Mouse (Mus musculus) embryonic facial prominence, embryonic 13.5 days (tissue): ENCODE measurements around the gene Eif4e1b. TPM values are rescaled to one million over a fixed set of nuclear protein-coding genes. Genes with fewer than 3 reads are reported as not detected.

Experiments
- ATAC-seq: fragments of 200-750 bp; cut with Nextera tagmentation; 2 replicates; pipeline ENCODE4 v1.8.0; 2017; ENCODE audit warnings: low read depth; ENCODE audit not compliant: insufficient number of reproducible peaks, insufficient read depth, low FRiP score, low TSS enrichment
- H3K27ac ChIP-seq: fragments of 300-500 bp; sonication (generic); 2 replicates; pipeline ENCODE4 v1.5.1; 2015; ENCODE audit warnings: moderate library complexity, mild to moderate bottlenecking, inconsistent platforms
- H3K27me3 ChIP-seq: fragments of 300-500 bp; sonication (generic); 2 replicates; pipeline ENCODE4 v1.6.1; 2015; ENCODE audit warnings: mild to moderate bottlenecking, inconsistent platforms
- H3K36me3 ChIP-seq: fragments of 300-500 bp; sonication (generic); 2 replicates; pipeline ENCODE4 v1.6.1; 2015; ENCODE audit warnings: mild to moderate bottlenecking, inconsistent platforms
- H3K4me1 ChIP-seq: fragments of 300-500 bp; sonication (generic); 2 replicates; pipeline ENCODE4 v1.6.1; 2015; ENCODE audit warnings: inconsistent platforms
- H3K4me2 ChIP-seq: fragments of 300-500 bp; sonication (generic); 2 replicates; pipeline ENCODE4 v1.6.1; 2015; ENCODE audit warnings: moderate library complexity, mild to moderate bottlenecking, inconsistent platforms
- H3K4me3 ChIP-seq: fragments of 300-500 bp; sonication (generic); 2 replicates; pipeline ENCODE4 v1.5.1; 2015; ENCODE audit warnings: mild to moderate bottlenecking, inconsistent platforms
- H3K9ac ChIP-seq: fragments of 300-500 bp; sonication (generic); 2 replicates; pipeline ENCODE4 v1.6.1; 2015; ENCODE audit warnings: mild to moderate bottlenecking, inconsistent platforms
- H3K9me3 ChIP-seq: fragments of 300-500 bp; sonication (generic); 2 replicates; pipeline ENCODE4 v1.6.1; 2016; ENCODE audit warnings: inconsistent platforms
- WGBS: fragments of 180-500 bp; shearing (Covaris S2); methylation state at CpG from one replicate; pipeline ENCODE4 v1.1.7; 2015; ENCODE audit warnings: mixed read lengths; 5-methylcytosine and 5-hydroxymethylcytosine counted together
- polyA plus RNA-seq: library from polyadenylated mRNA; unstranded; fragments of >200 nt; fragmentation: Nextera tagmentation; extraction: Ambion mirVana; gene quantifications from 2 replicates; pipeline ENCODE4 v1.2.1, GENCODE M21; 2015

Eif4e1b gene
- polyA plus RNA-seq, 1 experiment from 2014 or later: not detected

- WGBS: 72% methylated on average over 10 of the region's 10 CpGs
- H3K36me3 ChIP-seq: no peaks in the 10 kb centered on the region
- H3K4me2 ChIP-seq: no peak overlapping the region
- peaks cover 8% of the 10 kb centered on the region for H3K4me1 ChIP-seq
- H3K4me3 ChIP-seq: no peak overlapping the region
- no peak overlapping the region for H3K27ac ChIP-seq
- no peak for ATAC-seq
- H3K9ac ChIP-seq: no peak overlapping the region
- H3K9me3 ChIP-seq: no peaks in the 10 kb centered on the region
- H3K27me3 ChIP-seq: peaks cover 71% of the 10 kb centered on the region
Observed at GRCm38 (mm10) chr13:54752656-54753055, 31.1 kb upstream of the Eif4e1b start.

GRCm38 (mm10) chr13:54753733-54754132 is 30.1 kb upstream of the Eif4e1b start:
- no peak for ATAC-seq
- no peaks in the 10 kb centered on the region for H3K9me3 ChIP-seq
- H3K27me3 ChIP-seq: peaks cover 64% of the 10 kb centered on the region
- H3K4me3 ChIP-seq: no peak overlapping the region
- WGBS: 63% methylated on average over 6 of the region's 6 CpGs
- no peak overlapping the region for H3K27ac ChIP-seq
- peaks cover 15% of the 10 kb centered on the region for H3K4me1 ChIP-seq
- H3K36me3 ChIP-seq: no peaks in the 10 kb centered on the region
- no peak overlapping the region for H3K4me2 ChIP-seq
- H3K9ac ChIP-seq: no peak overlapping the region

- no peak for ATAC-seq
Observed at GRCm38 (mm10) chr13:54754169-54755080, 29.4 kb upstream of the Eif4e1b start.

GRCm38 (mm10) chr13:54755201-54755830 is 28.5 kb upstream of the Eif4e1b start:
- Histone ChIP-seq H3K9me3 (no peaks in the 10 kb centered on the region), H3K27me3 (peaks cover 64% of the 10 kb centered on the region), H3K9ac (no peak overlapping the region), H3K4me1 (peaks cover 20% of the 10 kb centered on the region), H3K27ac (no peak overlapping the region), H3K4me3 (no peak overlapping the region), H3K36me3 (no peaks in the 10 kb centered on the region), H3K4me2 (no peak overlapping the region)
- ATAC-seq: no peak
- 26% methylated on average over 9 of the region's 9 CpGs for whole genome bisulfite sequencing

More at GRCm38 (mm10) chr13:54754169-54755080, 29.4 kb upstream of the Eif4e1b start:
- Histone ChIP-seq H3K9me3 (no peaks in the 10 kb centered on the region), H3K4me2 (no peak overlapping the region), H3K27ac (no peak overlapping the region), H3K4me3 (no peak overlapping the region), H3K27me3 (peaks cover 64% of the 10 kb centered on the region), H3K36me3 (no peaks in the 10 kb centered on the region), H3K9ac (no peak overlapping the region), H3K4me1 (peaks cover 20% of the 10 kb centered on the region)
- WGBS: 50% methylated on average over 12 of the region's 12 CpGs

- H3K36me3 ChIP-seq: no peaks in the 10 kb centered on the region
- no peak overlapping the region for H3K27ac ChIP-seq
- no peak overlapping the region for H3K4me3 ChIP-seq
- ATAC-seq: no peak
- H3K4me1 ChIP-seq: peaks cover 20% of the 10 kb centered on the region
- no peaks in the 10 kb centered on the region for H3K9me3 ChIP-seq
- no peak overlapping the region for H3K9ac ChIP-seq
- WGBS: 82% methylated on average over 8 of the region's 8 CpGs
- no peak overlapping the region for H3K4me2 ChIP-seq
- H3K27me3 ChIP-seq: peaks cover 67% of the 10 kb centered on the region
Observed at GRCm38 (mm10) chr13:54756156-54756712, 27.6 kb upstream of the Eif4e1b start.

GRCm38 (mm10) chr13:54757093-54757830 is 26.5 kb upstream of the Eif4e1b start:
- peaks cover 20% of the 10 kb centered on the region for H3K4me1 ChIP-seq
- peaks cover 72% of the 10 kb centered on the region for H3K27me3 ChIP-seq
- H3K36me3 ChIP-seq: no peaks in the 10 kb centered on the region
- peak overlapping the region; percentile 72 for H3K4me2 ChIP-seq
- H3K4me3 ChIP-seq: peak overlapping the region; percentile 45
- WGBS: 40% methylated on average over 10 of the region's 10 CpGs
- ATAC-seq: no peak
- H3K27ac ChIP-seq: 0 out of 2 replicates have a peak overlapping the region, but pooled peaks have one; percentile 33
- H3K9ac ChIP-seq: no peak overlapping the region
- H3K9me3 ChIP-seq: no peaks in the 10 kb centered on the region

GRCm38 (mm10) chr13:54758045-54758755 is 25.6 kb upstream of the Eif4e1b start:
- peak; percentile 73 for ATAC-seq
- Histone ChIP-seq H3K27ac (0 out of 2 replicates have a peak overlapping the region, but pooled peaks have one; percentile 33), H3K27me3 (peaks cover 77% of the 10 kb centered on the region), H3K9ac (no peak overlapping the region), H3K4me3 (peak overlapping the region; percentile 45), H3K4me1 (peaks cover 20% of the 10 kb centered on the region), H3K9me3 (no peaks in the 10 kb centered on the region), H3K36me3 (no peaks in the 10 kb centered on the region), H3K4me2 (peak overlapping the region; percentile 72)
- under 1% methylated on average over 43 of the region's 43 CpGs for WGBS

GRCm38 (mm10) chr13:54758756-54759470 is 24.9 kb upstream of the Eif4e1b start:
- H3K27me3 ChIP-seq: peaks cover 77% of the 10 kb centered on the region
- H3K9me3 ChIP-seq: no peaks in the 10 kb centered on the region
- peak overlapping the region; percentile 45; the same call in 1 of the 2 replicates for H3K4me3 ChIP-seq
- no peak overlapping the region for H3K9ac ChIP-seq
- no peaks in the 10 kb centered on the region for H3K36me3 ChIP-seq
- H3K27ac ChIP-seq: no peak overlapping the region
- peak overlapping the region; percentile 72 for H3K4me2 ChIP-seq
- under 1% methylated on average over 29 of the region's 29 CpGs for WGBS
- no peak for ATAC-seq
- H3K4me1 ChIP-seq: peaks cover 20% of the 10 kb centered on the region

- ATAC-seq: no peak
- 13% methylated on average over 7 of the region's 7 CpGs for WGBS
- peaks cover 77% of the 10 kb centered on the region for H3K27me3 ChIP-seq
Observed at GRCm38 (mm10) chr13:54759496-54759895, 24.3 kb upstream of the Eif4e1b start.

GRCm38 (mm10) chr13:54760164-54760795 is 23.5 kb upstream of the Eif4e1b start:
- H3K36me3 ChIP-seq: no peaks in the 10 kb centered on the region
- peaks cover 20% of the 10 kb centered on the region for H3K4me1 ChIP-seq
- no peaks in the 10 kb centered on the region for H3K9me3 ChIP-seq
- 52% methylated on average over 8 of the region's 8 CpGs for WGBS
- H3K27ac ChIP-seq: no peak overlapping the region
- H3K9ac ChIP-seq: no peak overlapping the region
- H3K27me3 ChIP-seq: peaks cover 77% of the 10 kb centered on the region
- ATAC-seq: no peak
- no peak overlapping the region for H3K4me3 ChIP-seq
- no peak overlapping the region for H3K4me2 ChIP-seq

More at GRCm38 (mm10) chr13:54759496-54759895, 24.3 kb upstream of the Eif4e1b start:
- Histone ChIP-seq H3K4me3 (no peak overlapping the region), H3K27ac (no peak overlapping the region), H3K36me3 (no peaks in the 10 kb centered on the region), H3K9me3 (no peaks in the 10 kb centered on the region), H3K9ac (no peak overlapping the region), H3K4me1 (peaks cover 20% of the 10 kb centered on the region), H3K4me2 (no peak overlapping the region)
